In the genomic region with DNA sequence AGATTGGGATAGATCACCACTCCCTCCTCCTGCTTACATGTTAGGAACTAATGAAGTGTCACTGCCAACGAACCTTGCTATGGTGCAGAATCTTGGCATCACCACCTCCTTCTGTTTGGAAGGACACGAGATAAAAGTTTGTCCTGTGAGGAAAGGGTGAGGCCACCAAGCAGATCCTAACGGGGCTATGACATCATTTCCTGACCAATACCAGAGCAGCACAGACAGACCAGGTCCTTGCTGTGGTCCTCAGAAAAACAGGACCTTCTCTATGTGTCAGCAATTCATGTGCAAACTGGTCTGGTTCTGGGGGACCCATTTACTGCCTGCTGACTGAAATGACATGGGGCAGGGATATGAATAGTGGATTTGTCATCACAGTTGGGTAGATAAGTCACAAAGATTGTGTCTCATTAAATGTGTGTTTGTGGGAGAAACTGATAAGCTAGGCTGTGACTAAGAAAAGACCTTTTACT, we compare ENCODE assay signal across 13 mouse cellular contexts.
DNase-seq lines count a peak whose midpoint lies in the region; ATAC-seq lines count a peak whose summit lies in the region.
"Had no signal": no experiment of that assay in that cellular context is flagged by ENCODE, and none has a peak within 500 bp of the region (broad histone marks: within the 10 kb centered on the region; RNA-seq: fewer than 3 reads in every experiment).

No protein-coding gene starts in this region.

- intact Hi-C loops in heart, postnatal 36 days (cut with DNase I): no loop called here

- H3K4me1 ChIP-seq in liver, embryonic 12.5 days: peaks cover 17% of the 10 kb centered on the region
- peaks cover 12% of the 10 kb centered on the region for H3K4me1 ChIP-seq in liver, embryonic 11.5 days (replicated peaks; ENCODE audit: control insufficient read depth, insufficient read depth, low read length)

- peak; percentile 90 for DNase-seq in heart, adult 11 months
- no peak for DNase-seq in heart, postnatal 36 days
- no peak for DNase-seq in liver, embryonic 11.5 days (ENCODE audit: low spot score)
- peak; percentile 43 for DNase-seq in MN1 (ENCODE audit: low spot score)
- DNase-seq: cerebellum, adult 8-10 months; thymus, postnatal 4 days had no signal

- H3K9me3 ChIP-seq in liver, embryonic 12.5 days (replicated peaks): no peaks in the 10 kb centered on the region
- H3K9me3 ChIP-seq in liver, embryonic 11.5 days (ENCODE audit: control insufficient read depth, low read length): no peaks in the 10 kb centered on the region
- H3K9me3 ChIP-seq: limb, embryonic 13.5 days; neural tube, embryonic 15.5 days had no signal

- no peak overlapping the region for H3K4me3 ChIP-seq in liver, embryonic 12.5 days
- no peak overlapping the region for H3K4me3 ChIP-seq in liver, embryonic 11.5 days (ENCODE audit: low read depth, low read length)
- H3K4me3 ChIP-seq: erythroblast, embryonic 14.5 days; limb, embryonic 13.5 days; neural tube, embryonic 15.5 days had no signal

- no peak overlapping the region for H3K4me2 ChIP-seq in liver, embryonic 12.5 days
- H3K4me2 ChIP-seq in liver, embryonic 11.5 days: no peak overlapping the region
- H3K4me2 ChIP-seq: limb, embryonic 13.5 days; neural tube, embryonic 15.5 days had no signal

- no peak overlapping the region for H3K9ac ChIP-seq in liver, embryonic 12.5 days
- no peak overlapping the region for H3K9ac ChIP-seq in liver, embryonic 11.5 days (ENCODE audit: low read depth, low read length)
- H3K9ac ChIP-seq: limb, embryonic 13.5 days; neural tube, embryonic 15.5 days had no signal

- H3K36me3 ChIP-seq in liver, embryonic 12.5 days: peaks cover 72% of the 10 kb centered on the region
- peaks cover 7% of the 10 kb centered on the region; the same call in 1 of the 2 replicates for H3K36me3 ChIP-seq in liver, embryonic 11.5 days (ENCODE audit: control insufficient read depth, insufficient read depth, low read length)

- ATAC-seq in liver, embryonic 12.5 days: 0 out of 2 replicates have a peak, but pooled peaks have one; percentile 32
- no peak for ATAC-seq in liver, embryonic 11.5 days (replicated peaks; ENCODE audit: low FRiP score)
- peak; percentile 67 for ATAC-seq in megakaryocyte progenitor cell, adult 5-6 weeks (replicated peaks; ENCODE audit: poor library complexity)
- no peak for ATAC-seq in erythroblast, adult 5-6 weeks (replicated peaks; ENCODE audit: low FRiP score, poor library complexity, severe bottlenecking)
- ATAC-seq: activated CD4-positive, CD25-positive, alpha-beta regulatory T cell, adult 4 months had no signal

- no peaks in the 10 kb centered on the region for H3K27me3 ChIP-seq in liver, embryonic 12.5 days (replicated peaks)
- H3K27me3 ChIP-seq in liver, embryonic 11.5 days (replicated peaks; ENCODE audit: control insufficient read depth, insufficient read depth, low read length): no peaks in the 10 kb centered on the region
- H3K27me3 ChIP-seq: limb, embryonic 13.5 days; neural tube, embryonic 15.5 days had no signal

- 24% methylated on average over 3 of the region's 3 CpGs for WGBS in liver, embryonic 12.5 days (ENCODE audit: insufficient replicate concordance)
- 37% methylated on average over 3 of the region's 3 CpGs for WGBS in liver, embryonic 11.5 days

- no peak overlapping the region for H3K27ac ChIP-seq in liver, embryonic 12.5 days
- H3K27ac ChIP-seq in liver, embryonic 11.5 days (ENCODE audit: low read depth, low read length): no peak overlapping the region
- H3K27ac ChIP-seq: limb, embryonic 13.5 days; neural tube, embryonic 15.5 days had no signal

Comparison
In these comparisons a context has a peak if more than half of its experiments do, and no peak if none do; other contexts are left out.
1. DNase-seq: peak in heart, adult 11 months (single experiment) and MN1 (single experiment); none in heart, postnatal 36 days (0 of 2) and liver, embryonic 11.5 days (single experiment).
2. ATAC-seq: peak in liver, embryonic 12.5 days (single experiment) and megakaryocyte progenitor cell, adult 5-6 weeks (single experiment); none in liver, embryonic 11.5 days (single experiment) and erythroblast, adult 5-6 weeks (single experiment).